Mouse (Mus musculus) limb, embryonic 12.5 days (tissue): Measurements from ENCODE around the gene Alg12. TPM values are rescaled to one million over a fixed set of nuclear protein-coding genes. Genes with fewer than 3 reads are reported as not detected.

Source experiments
- ATAC-seq: fragments of 200-750 bp; cut with Nextera tagmentation; 2 replicates; pipeline ENCODE4 v1.8.0; 2017; ENCODE audit warnings: low read depth, moderate TSS enrichment; ENCODE audit not compliant: insufficient number of reproducible peaks, insufficient read depth, low FRiP score, low TSS enrichment
- H3K27ac ChIP-seq: fragments of 300-500 bp; sonication (generic); 2 replicates; pipeline ENCODE4 v1.5.1; 2016; ENCODE audit warnings: mild to moderate bottlenecking, moderate library complexity
- H3K27me3 ChIP-seq: fragments of 300-500 bp; sonication (generic); 2 replicates; pipeline ENCODE4 v1.6.1; 2016; ENCODE audit warnings: mild to moderate bottlenecking, moderate library complexity
- H3K36me3 ChIP-seq: fragments of 300-500 bp; sonication (generic); 2 replicates; pipeline ENCODE4 v1.6.1; 2016; ENCODE audit warnings: mild to moderate bottlenecking, moderate library complexity
- H3K4me1 ChIP-seq: fragments of 300-500 bp; sonication (generic); replicated peaks from 2 replicates; pipeline ENCODE4 v1.6.1; 2016
- H3K4me2 ChIP-seq: fragments of 300-500 bp; sonication (generic); 2 replicates; pipeline ENCODE4 v1.6.1; 2016; ENCODE audit warnings: mild to moderate bottlenecking, moderate library complexity
- H3K4me3 ChIP-seq: fragments of 300-500 bp; sonication (generic); replicated peaks from 2 replicates; pipeline ENCODE4 v1.5.1; 2016; ENCODE audit warnings: mild to moderate bottlenecking
- H3K9ac ChIP-seq: fragments of 300-500 bp; sonication (generic); replicated peaks from 2 replicates; pipeline ENCODE4 v1.6.1; 2016; ENCODE audit warnings: mild to moderate bottlenecking, moderate library complexity
- H3K9me3 ChIP-seq: fragments of 300-500 bp; sonication (generic); 2 replicates; pipeline ENCODE4 v1.6.1; 2016; ENCODE audit warnings: mild to moderate bottlenecking, moderate library complexity
- WGBS: fragments of 180-500 bp; shearing (Covaris S2); methylation state at CpG from one replicate; pipeline ENCODE4 v1.1.7; 2016; 5-methylcytosine and 5-hydroxymethylcytosine counted together
- polyA plus RNA-seq: library from polyadenylated mRNA; unstranded; fragments of >200 nt; fragmentation: Nextera tagmentation; extraction: Ambion mirVana; gene quantifications from 2 replicates; pipeline ENCODE4 v1.2.1, GENCODE M21; 2016

Alg12 gene
- polyA plus RNA-seq, 1 experiment from 2014 or later, result 10.3 TPM

DNA sequence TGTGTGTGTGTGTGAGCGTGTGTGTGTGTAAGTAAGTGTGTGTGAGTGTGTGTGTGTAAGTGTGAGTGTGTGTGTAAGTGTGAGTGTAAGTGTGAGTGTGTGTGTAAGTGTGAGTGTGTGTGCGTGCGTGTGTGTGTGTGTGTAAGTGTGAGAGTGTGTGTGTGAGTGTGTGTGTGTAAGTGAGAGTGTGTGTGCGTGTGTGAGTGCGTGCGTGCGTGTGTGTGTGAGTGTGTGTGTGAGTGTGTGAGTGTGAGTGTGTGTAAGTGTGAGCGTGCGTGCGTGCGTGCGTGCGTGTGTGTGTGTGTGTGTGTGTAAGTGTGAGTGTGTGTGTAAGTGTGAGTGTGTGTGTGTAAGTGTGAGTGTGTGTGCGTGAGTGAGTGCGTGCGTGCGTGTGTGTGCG is 63.4 kb downstream of the Alg12 start:
- H3K9ac ChIP-seq, result no peak overlapping the region
- H3K27me3 ChIP-seq, result no peaks in the 10 kb centered on the region
- H3K4me3 ChIP-seq, result no peak overlapping the region
- peaks cover 53% of the 10 kb centered on the region for H3K36me3 ChIP-seq
- H3K4me2 ChIP-seq, result no peak overlapping the region
- no peaks in the 10 kb centered on the region for H3K9me3 ChIP-seq
- ATAC-seq, result no peak
- H3K27ac ChIP-seq, result no peak overlapping the region
- 94% methylated on average over 18 of the region's 18 CpGs for WGBS
- peaks cover 9% of the 10 kb centered on the region for H3K4me1 ChIP-seq

Other genes with a start within 250 kb of the Alg12 start
- not detected in 2 replicates for gene Zdhhc25, start 219.0 kb downstream of the Alg12 start, polyA plus RNA-seq
- gene Brd1, start 85.1 kb downstream of the Alg12 start, polyA plus RNA-seq, result 27.1 and 29.2 TPM in 2 replicates
- 25.0 and 26.3 TPM in 2 replicates for gene Zbed4, start 67.7 kb downstream of the Alg12 start, polyA plus RNA-seq
- gene Creld2, start 328 bp upstream of the Alg12 start, polyA plus RNA-seq, result 70.6 and 74.7 TPM in 2 replicates
- gene Pim3, start 42.9 kb upstream of the Alg12 start, polyA plus RNA-seq, result 53.9 and 55.3 TPM in 2 replicates
- not detected in 2 replicates for gene Ttll8, start 135.1 kb upstream of the Alg12 start, polyA plus RNA-seq
- gene Mlc1, start 159.7 kb upstream of the Alg12 start, polyA plus RNA-seq, result not detected in 2 replicates
- gene Mov10l1, start 163.6 kb upstream of the Alg12 start, polyA plus RNA-seq, result not detected in 2 replicates
- 0.41 and 0.54 TPM in 2 replicates for gene Panx2, start 240.4 kb upstream of the Alg12 start, polyA plus RNA-seq